Mouse (Mus musculus) C2C12 (cell line): ENCODE measurements around the gene Strap.

Experiments
- CEBPB ChIP-seq: IDR thresholded peaks from one replicate; pipeline ENCODE4 v1.6.1; 2011; ENCODE audit warnings: low read depth, mild to moderate bottlenecking, control low read depth, moderate library complexity
- CTCF ChIP-seq: IDR thresholded peaks from one replicate; pipeline ENCODE4 v1.5.1; 2011; ENCODE audit not compliant: control insufficient read depth, insufficient read depth, insufficient read length
- MAX ChIP-seq: IDR thresholded peaks from one replicate; pipeline ENCODE4 v1.6.1; 2011; ENCODE audit warnings: mild to moderate bottlenecking, control low read depth
- MYOD1 ChIP-seq: IDR thresholded peaks from one replicate; pipeline ENCODE4 v1.6.1; 2011; ENCODE audit warnings: low read depth; ENCODE audit not compliant: control insufficient read depth, insufficient read length
- MYOG ChIP-seq: IDR thresholded peaks from one replicate; pipeline ENCODE4 v1.6.1; 2011; ENCODE audit not compliant: control insufficient read depth, insufficient read length; ENCODE audit errors: extremely low read depth
- USF1 ChIP-seq: IDR thresholded peaks from one replicate; pipeline ENCODE4 v1.6.1; 2011; ENCODE audit warnings: low read depth, mild to moderate bottlenecking, control low read depth, moderate library complexity

DNA sequence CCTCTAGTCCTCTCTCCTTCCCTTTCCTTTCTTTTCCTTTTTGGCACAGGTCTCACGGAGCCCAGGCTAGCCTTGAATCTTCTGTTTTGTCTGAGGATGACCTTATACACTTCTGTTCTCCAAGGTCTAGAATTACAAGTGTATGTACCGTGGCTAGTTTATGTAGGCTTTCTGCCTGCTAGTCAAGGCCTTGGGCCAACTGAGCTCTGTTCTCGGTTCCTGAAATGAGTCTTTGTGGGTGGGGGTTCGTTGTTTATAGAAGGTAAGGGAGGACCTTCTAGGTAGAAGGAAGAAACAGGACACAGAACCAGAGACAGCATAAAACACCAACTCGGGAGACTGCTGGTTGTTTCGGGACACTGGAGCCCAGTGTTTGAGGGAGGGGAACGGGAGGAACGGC, 40.3 kb downstream of the Strap start:
- no peak for TF ChIP-seq MAX
- TF ChIP-seq CTCF = no peak
- TF ChIP-seq USF1 = no peak
- no peak for TF ChIP-seq CEBPB
- no peak for TF ChIP-seq MYOG
- no peak for TF ChIP-seq MYOD1
